Mouse (Mus musculus) stomach, embryonic 14.5 days (tissue): ENCODE measurements around the gene Gpr157. TPM values are rescaled to one million over a fixed set of nuclear protein-coding genes. Genes with fewer than 3 reads are reported as not detected.
A peak's percentile ranks its signal among the peaks of the same experiment; 100 is the strongest.

ENCODE experiments used
- ATAC-seq: fragments of 200-750 bp; cut with Nextera tagmentation; 2 replicates; pipeline ENCODE4 v1.8.0; 2017; ENCODE audit warnings: low read depth, moderate TSS enrichment; ENCODE audit not compliant: insufficient number of reproducible peaks, insufficient read depth, low FRiP score
- H3K27ac ChIP-seq: fragments of 300-500 bp; sonication (generic); 2 replicates; pipeline ENCODE4 v1.5.1; 2014; ENCODE audit warnings: mild to moderate bottlenecking, low read length, moderate library complexity, mixed read lengths
- H3K27me3 ChIP-seq: fragments of 300-500 bp; sonication (generic); 2 replicates; pipeline ENCODE4 v1.6.1; 2014; ENCODE audit warnings: low read length, control low read depth, mixed read lengths; ENCODE audit not compliant: control insufficient read depth, insufficient read depth
- H3K36me3 ChIP-seq: fragments of 300-500 bp; sonication (generic); 2 replicates; pipeline ENCODE4 v1.6.1; 2014; ENCODE audit warnings: mild to moderate bottlenecking, control low read depth, low read length, moderate library complexity, mixed read lengths; ENCODE audit not compliant: control insufficient read depth, insufficient read depth
- H3K4me1 ChIP-seq: fragments of 300-500 bp; sonication (generic); 2 replicates; pipeline ENCODE4 v1.6.1; 2014; ENCODE audit warnings: low read length, control low read depth, mixed read lengths; ENCODE audit not compliant: control insufficient read depth, insufficient read depth
- H3K4me2 ChIP-seq: fragments of 300-500 bp; sonication (generic); replicated peaks from 2 replicates; pipeline ENCODE4 v1.6.1; 2014; ENCODE audit warnings: low read depth, low read length, control low read depth
- H3K4me3 ChIP-seq: fragments of 300-500 bp; sonication (generic); 2 replicates; pipeline ENCODE4 v1.5.1; 2014; ENCODE audit warnings: low read depth, low read length, control low read depth
- H3K9ac ChIP-seq: fragments of 300-500 bp; sonication (generic); replicated peaks from 2 replicates; pipeline ENCODE4 v1.6.1; 2014; ENCODE audit warnings: low read depth, mild to moderate bottlenecking, control low read depth, low read length, moderate library complexity, mixed read lengths
- H3K9me3 ChIP-seq: fragments of 300-500 bp; sonication (generic); 2 replicates; pipeline ENCODE4 v1.6.1; 2016; ENCODE audit warnings: low read depth, low read length, control low read depth; ENCODE audit not compliant: control insufficient read depth
- WGBS: fragments of 180-500 bp; shearing (Covaris S2); extraction: QIAGEN DNeasy Blood & Tissue Kit; methylation state at CpG from one replicate; pipeline ENCODE4 v1.1.7; 2014; 5-methylcytosine and 5-hydroxymethylcytosine counted together
- polyA plus RNA-seq: library from polyadenylated mRNA; unstranded; fragments of >200 nt; fragmentation: Nextera tagmentation; extraction: Ambion mirVana; gene quantifications from 2 replicates; pipeline ENCODE4 v1.2.1, GENCODE M21; 2014

The Gpr157 gene
- polyA plus RNA-seq, 1 experiment from 2014 or later: 0.39 TPM

DNA sequence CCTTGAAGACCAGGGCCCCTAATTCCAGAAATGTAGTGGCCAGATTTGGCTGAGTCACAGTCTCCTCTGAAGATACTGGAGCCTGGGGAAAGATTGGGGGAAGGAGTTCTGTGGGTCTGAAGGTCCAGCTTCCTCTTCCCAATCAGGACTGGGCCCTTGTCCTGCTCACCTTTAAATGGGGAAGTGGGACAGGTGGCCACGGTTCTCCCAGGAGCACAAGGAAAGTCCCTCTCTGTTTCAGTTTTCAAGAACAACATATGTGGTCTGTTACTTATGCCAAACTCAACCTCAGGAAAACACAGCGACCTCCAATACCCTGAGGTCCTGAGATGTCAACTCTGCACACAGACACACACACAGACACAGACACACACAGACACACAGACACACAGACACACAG, 8.5 kb upstream of the Gpr157 start:
- no peak overlapping the region for H3K4me2 ChIP-seq
- H3K4me3 ChIP-seq: no peak overlapping the region
- H3K27ac ChIP-seq: no peak overlapping the region
- H3K36me3 ChIP-seq: no peaks in the 10 kb centered on the region
- H3K4me1 ChIP-seq: 0 out of 2 replicates have a peak, but pooled peaks cover 6% of the 10 kb centered on the region
- H3K9ac ChIP-seq: no peak overlapping the region
- H3K9me3 ChIP-seq: no peaks in the 10 kb centered on the region
- no peaks in the 10 kb centered on the region for H3K27me3 ChIP-seq
- WGBS: 75% methylated on average over 2 of the region's 2 CpGs
- ATAC-seq: no peak

- no peak for ATAC-seq
- Histone ChIP-seq H3K4me1 (0 out of 2 replicates have a peak, but pooled peaks cover 6% of the 10 kb centered on the region), H3K4me2 (no peak overlapping the region), H3K27ac (no peak overlapping the region), H3K36me3 (no peaks in the 10 kb centered on the region), H3K9me3 (no peaks in the 10 kb centered on the region), H3K4me3 (no peak overlapping the region), H3K9ac (no peak overlapping the region), H3K27me3 (no peaks in the 10 kb centered on the region)
- 83% methylated on average over 7 of the region's 7 CpGs for WGBS
Measured at GRCm38 (mm10) chr4:150079244-150079643, 7.9 kb upstream of the Gpr157 start.

GRCm38 (mm10) chr4:150080330-150080967, 6.7 kb upstream of the Gpr157 start:
- H3K4me3 ChIP-seq: no peak overlapping the region
- 73% methylated on average over 11 of the region's 11 CpGs for WGBS
- H3K4me2 ChIP-seq: no peak overlapping the region
- ATAC-seq: no peak
- H3K27ac ChIP-seq: no peak overlapping the region
- no peaks in the 10 kb centered on the region for H3K36me3 ChIP-seq
- H3K9me3 ChIP-seq: no peaks in the 10 kb centered on the region
- no peaks in the 10 kb centered on the region for H3K27me3 ChIP-seq
- 0 out of 2 replicates have a peak, but pooled peaks cover 6% of the 10 kb centered on the region for H3K4me1 ChIP-seq
- H3K9ac ChIP-seq: no peak overlapping the region

DNA sequence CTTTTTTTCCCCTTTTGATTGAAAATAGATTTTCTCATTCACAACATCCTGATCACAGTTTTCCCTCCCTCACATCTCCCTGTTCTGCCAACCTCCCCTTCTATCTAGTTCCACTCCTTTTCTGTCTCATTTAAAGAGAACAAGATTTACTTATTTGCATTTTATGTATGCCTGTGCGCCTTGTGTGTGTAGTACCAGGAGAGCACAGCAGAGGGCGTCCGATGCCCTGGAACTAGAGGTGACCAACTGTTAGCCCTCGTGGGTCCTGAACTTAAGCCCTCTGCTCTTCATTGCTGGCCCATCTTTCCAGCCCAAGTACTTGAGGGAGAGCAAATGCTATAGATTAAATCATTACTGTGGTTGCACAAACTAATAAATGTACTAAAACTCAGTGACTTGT, 1.8 kb upstream of the Gpr157 start:
- no peaks in the 10 kb centered on the region for H3K27me3 ChIP-seq
- 82% methylated on average over 4 of the region's 4 CpGs for WGBS
- H3K27ac ChIP-seq: no peak overlapping the region

DNA sequence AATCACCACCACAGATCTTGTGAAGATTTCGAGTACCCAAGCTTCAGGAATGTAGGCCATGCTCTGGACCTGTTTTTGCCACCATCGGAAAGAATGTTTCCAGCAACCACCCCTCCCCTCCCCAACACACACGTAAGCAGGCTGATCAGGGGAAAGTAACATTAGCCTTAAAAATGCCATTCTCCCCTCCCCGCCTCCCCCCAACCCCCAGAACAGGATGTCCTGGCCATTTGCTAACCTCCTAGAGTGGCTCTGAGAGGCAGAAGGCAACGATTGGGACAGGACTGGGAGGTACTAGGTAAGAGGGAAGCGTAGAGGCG, 364 bp upstream of the Gpr157 start:
- no peak for ATAC-seq
- Histone ChIP-seq H3K36me3 (no peaks in the 10 kb centered on the region), H3K27ac (no peak overlapping the region), H3K4me1 (peaks cover 4% of the 10 kb centered on the region; the same call in 1 of the 2 replicates), H3K4me2 (peak overlapping the region; percentile 99), H3K4me3 (peak overlapping the region; percentile 59), H3K27me3 (no peaks in the 10 kb centered on the region), H3K9me3 (no peaks in the 10 kb centered on the region), H3K9ac (no peak overlapping the region)
- WGBS: 5% methylated on average over 7 of the region's 7 CpGs

More for the DNA sequence above, 1.8 kb upstream of the Gpr157 start:
- ATAC-seq: no peak
- Histone ChIP-seq H3K36me3 (no peaks in the 10 kb centered on the region), H3K9ac (no peak overlapping the region), H3K9me3 (no peaks in the 10 kb centered on the region), H3K4me1 (peaks cover 4% of the 10 kb centered on the region; the same call in 1 of the 2 replicates), H3K4me2 (no peak overlapping the region), H3K4me3 (no peak overlapping the region)

GRCm38 (mm10) chr4:150087890-150088530, 845 bp downstream of the Gpr157 start:
- H3K9me3 ChIP-seq: no peaks in the 10 kb centered on the region
- peak overlapping the region; percentile 44; the same call in 1 of the 2 replicates for H3K27ac ChIP-seq
- no peaks in the 10 kb centered on the region for H3K36me3 ChIP-seq
- 16% methylated on average over 29 of the region's 29 CpGs for WGBS
- H3K27me3 ChIP-seq: no peaks in the 10 kb centered on the region
- peaks cover 4% of the 10 kb centered on the region; the same call in 1 of the 2 replicates for H3K4me1 ChIP-seq
- H3K9ac ChIP-seq: peak overlapping the region; percentile 53
- H3K4me3 ChIP-seq: peak overlapping the region; percentile 59
- H3K4me2 ChIP-seq: peak overlapping the region; percentile 99
- ATAC-seq: no peak

DNA sequence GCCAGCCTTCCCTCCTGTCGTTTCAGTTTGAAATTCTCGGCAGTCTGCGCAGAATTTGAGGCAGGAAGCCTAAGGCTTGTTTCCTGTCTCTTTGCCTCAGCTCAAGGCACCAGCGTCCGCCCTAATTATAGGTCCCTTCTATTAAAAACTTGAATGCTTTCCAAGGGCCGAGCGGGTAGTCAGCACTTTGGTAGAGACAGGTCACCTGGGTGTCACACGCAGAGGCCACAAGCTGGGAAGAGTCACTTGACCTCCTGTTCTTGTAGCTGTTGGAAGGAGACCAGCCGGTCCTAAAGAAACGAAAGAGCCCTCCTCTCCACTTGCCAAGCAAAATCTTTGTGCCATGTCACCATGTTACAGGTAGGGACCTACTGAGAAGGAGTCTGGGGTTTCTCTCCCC, 2.0 kb downstream of the Gpr157 start:
- Histone ChIP-seq H3K27ac (no peak overlapping the region), H3K4me2 (no peak overlapping the region), H3K36me3 (no peaks in the 10 kb centered on the region), H3K9ac (no peak overlapping the region), H3K4me1 (peaks cover 14% of the 10 kb centered on the region), H3K4me3 (no peak overlapping the region), H3K9me3 (no peaks in the 10 kb centered on the region), H3K27me3 (no peaks in the 10 kb centered on the region)
- ATAC-seq: no peak
- WGBS: 74% methylated on average over 10 of the region's 10 CpGs

GRCm38 (mm10) chr4:150091887-150092582, 4.9 kb downstream of the Gpr157 start:
- Histone ChIP-seq H3K27ac (no peak overlapping the region), H3K4me1 (peaks cover 25% of the 10 kb centered on the region), H3K9me3 (no peaks in the 10 kb centered on the region), H3K4me3 (no peak overlapping the region), H3K27me3 (no peaks in the 10 kb centered on the region), H3K4me2 (no peak overlapping the region), H3K9ac (no peak overlapping the region), H3K36me3 (no peaks in the 10 kb centered on the region)
- 83% methylated on average over 18 of the region's 18 CpGs for WGBS
- no peak for ATAC-seq
